Mouse (Mus musculus): Measurements from ENCODE around the gene Sord. TPM values are rescaled to one million over a fixed set of nuclear protein-coding genes. Genes with fewer than 3 reads are reported as not detected.

Gene Sord
- total and polyA plus RNA-seq, 3 experiments, result 39.6 to 61.7 TPM; not detected in 1

DNA sequence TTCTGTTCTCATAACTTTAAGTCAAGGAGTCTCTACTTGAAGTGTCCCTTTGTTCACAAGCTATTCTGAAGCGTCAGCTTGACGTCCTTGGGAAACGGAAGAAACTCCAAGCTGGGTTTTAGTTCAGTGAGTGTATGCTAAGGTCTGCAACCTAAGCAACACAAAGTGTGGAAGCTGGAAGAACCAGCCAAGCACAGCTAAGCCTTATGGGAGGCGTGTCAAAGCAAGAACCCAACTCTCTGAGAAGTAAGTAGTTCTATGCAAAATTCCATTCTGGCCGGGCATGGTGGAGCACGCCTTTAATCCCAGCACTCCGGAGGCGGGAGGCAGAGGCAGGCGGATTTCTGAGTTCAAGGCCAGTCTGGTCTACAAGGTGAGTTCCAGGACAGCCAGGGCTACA is 2.9 kb upstream of the Sord start:
- peaks cover 5% of the 10 kb centered on the region; the same call in 1 of the 2 replicates for H3K79me2 ChIP-seq (ENCODE audit: control insufficient read depth, insufficient read depth, low read length, poor library complexity)
- no peak for TF ChIP-seq SIN3A (IDR thresholded peaks at IDR 0.05; ENCODE audit: low read length)
- no peak for TF ChIP-seq MEF2A (IDR thresholded peaks at IDR 0.05; ENCODE audit: extremely low read depth, insufficient replicate concordance, low read depth, low read length, poor library complexity, severe bottlenecking)
- no peak for TF ChIP-seq CHD1 (IDR thresholded peaks at IDR 0.05; ENCODE audit: low read depth, low read length)
- no peak for TF ChIP-seq ETS1 (IDR thresholded peaks at IDR 0.05; ENCODE audit: low read depth, low read length)
- TF ChIP-seq ZNF384 (IDR thresholded peaks at IDR 0.05; ENCODE audit: low read depth, low read length), result no peak
- no peak for TF ChIP-seq TBP (IDR thresholded peaks at IDR 0.05; ENCODE audit: low read depth, low read length)
- TF ChIP-seq HCFC1 (IDR thresholded peaks at IDR 0.05; ENCODE audit: low read depth, low read length), result no peak
- no peak for TF ChIP-seq BHLHE40 (IDR thresholded peaks at IDR 0.05; ENCODE audit: borderline replicate concordance, low read depth, low read length)
- no peak for TF ChIP-seq ZMIZ1 (IDR thresholded peaks at IDR 0.05; ENCODE audit: low read depth, low read length)
- peaks cover 6 to 7% of the 10 kb centered on the region in 2 experiments for H3K4me1 ChIP-seq (ENCODE audit: control insufficient read depth in 1 of 2, insufficient read depth in 2 of 2, low read length in 2 of 2)
- H3K27ac ChIP-seq (ENCODE audit: control insufficient read depth, low read depth, low read length), result no peak overlapping the region
- no peak for DNase-seq (ENCODE audit: low read depth, low spot score)
- no peaks in the 10 kb centered on the region for H3K9me3 ChIP-seq (replicated peaks; ENCODE audit: insufficient read depth, low read length)
- H3K27me3 ChIP-seq (ENCODE audit: control insufficient read depth in 1 of 2, insufficient read depth in 2 of 2, low read length in 2 of 2), result no peaks in the 10 kb centered on the region
- peaks cover 0 to 11% of the 10 kb centered on the region in 2 experiments; a peak in 2 of 4 replicates for H3K36me3 ChIP-seq (ENCODE audit: control insufficient read depth in 1 of 2, insufficient read depth in 2 of 2, low read length in 2 of 2)
- H3K4me3 ChIP-seq (ENCODE audit: control insufficient read depth in 1 of 2, insufficient read depth in 1 of 2, low read depth in 2 of 2, low read length in 2 of 2), result no peak overlapping the region
- no peak overlapping the region for H3K9ac ChIP-seq (ENCODE audit: control insufficient read depth, low read depth, low read length, poor library complexity, severe bottlenecking)

DNA sequence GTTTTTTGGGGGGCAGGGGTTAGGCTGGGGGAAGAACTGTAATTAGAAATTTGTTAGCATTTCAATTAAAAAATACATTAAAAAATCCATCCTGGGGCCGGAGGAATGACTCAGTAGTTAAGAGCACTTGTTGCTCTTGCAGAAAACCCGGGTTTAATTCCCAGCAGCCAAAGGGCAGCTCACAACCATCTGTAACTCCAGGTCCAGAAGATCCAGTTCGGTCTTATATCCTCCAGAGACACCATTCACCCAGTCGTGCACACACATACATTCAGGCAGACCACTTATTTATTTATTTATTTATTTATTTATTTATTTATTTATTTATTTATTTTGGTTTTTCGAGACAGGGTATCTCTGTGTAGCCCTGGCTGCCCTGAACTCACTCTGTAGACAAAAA is 1.2 kb upstream of the Sord start:
- H3K36me3 ChIP-seq (ENCODE audit: control insufficient read depth in 1 of 2, insufficient read depth in 2 of 2, low read length in 2 of 2), result peaks cover 0 to 13% of the 10 kb centered on the region in 2 experiments; a peak in 2 of 4 replicates
- DNase-seq (ENCODE audit: low read depth, low spot score), result peak; percentile 67
- no peak for TF ChIP-seq USF1 (IDR thresholded peaks at IDR 0.05; ENCODE audit: low read depth, low read length)
- no peak for TF ChIP-seq HCFC1 (IDR thresholded peaks at IDR 0.05; ENCODE audit: low read depth, low read length)
- TF ChIP-seq TBP (IDR thresholded peaks at IDR 0.05; ENCODE audit: low read depth, low read length), result no peak
- TF ChIP-seq SIN3A (IDR thresholded peaks at IDR 0.05; ENCODE audit: low read length), result 0 out of 2 replicates have a peak, but pooled peaks have one; percentile 16
- TF ChIP-seq MAZ (IDR thresholded peaks at IDR 0.05; ENCODE audit: low read depth, low read length), result no peak
- no peak for TF ChIP-seq MXI1 (IDR thresholded peaks at IDR 0.05; ENCODE audit: low read depth, low read length)
- H3K9me3 ChIP-seq (replicated peaks; ENCODE audit: insufficient read depth, low read length), result no peaks in the 10 kb centered on the region
- H3K4me1 ChIP-seq (ENCODE audit: control insufficient read depth in 1 of 2, insufficient read depth in 2 of 2, low read length in 2 of 2), result peaks cover 7 to 9% of the 10 kb centered on the region in 2 experiments
- H3K27ac ChIP-seq (ENCODE audit: control insufficient read depth, low read depth, low read length), result no peak overlapping the region
- H3K79me2 ChIP-seq (ENCODE audit: control insufficient read depth, insufficient read depth, low read length, poor library complexity), result peaks cover 9% of the 10 kb centered on the region
- no peaks in the 10 kb centered on the region for H3K27me3 ChIP-seq (ENCODE audit: control insufficient read depth in 1 of 2, insufficient read depth in 2 of 2, low read length in 2 of 2)
- peak overlapping the region; percentile 17 to 68; a peak in 2 of 4 replicates for H3K4me3 ChIP-seq (ENCODE audit: control insufficient read depth in 1 of 2, insufficient read depth in 1 of 2, low read depth in 2 of 2, low read length in 2 of 2)
- H3K9ac ChIP-seq (ENCODE audit: control insufficient read depth, low read depth, low read length, poor library complexity, severe bottlenecking), result peak overlapping the region; percentile 21; the same call in 1 of the 2 replicates
